Mouse (Mus musculus): ENCODE results near the gene Gm10334.
"Not testable (repeated sequence)": the region's sequence is repeated elsewhere in the genome, so short reads cannot be mapped to it uniquely, and the experiment has no call there.

DNA sequence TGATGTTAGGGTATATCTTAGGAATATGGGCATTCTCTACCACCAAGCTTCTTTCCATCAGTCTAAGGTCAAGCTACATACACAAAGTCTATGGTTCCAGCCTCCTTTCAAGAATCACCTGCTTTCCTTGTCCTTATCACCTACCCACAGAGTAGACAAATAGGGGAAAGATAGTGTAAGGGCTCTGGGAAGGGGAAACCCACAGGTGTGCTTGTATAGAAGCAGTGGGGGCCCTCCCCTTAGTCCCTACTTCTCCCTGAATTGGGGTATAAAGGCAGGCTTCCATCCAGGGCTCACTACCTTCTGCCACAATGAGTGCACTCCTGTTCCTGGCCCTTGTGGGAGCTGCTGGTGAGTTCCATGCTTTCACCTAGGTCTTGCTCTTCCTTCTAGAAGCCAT lies 12.7 kb upstream of the Gm10334 start, which contains the start of gene Prss1:
- not testable (repeated sequence) for TF ChIP-seq CTCF (IDR thresholded peaks at IDR 0.05; ENCODE audit: control insufficient read depth, insufficient read depth, insufficient replicate concordance, low read depth, low read length); POLR2A (IDR thresholded peaks at IDR 0.05; ENCODE audit: control insufficient read depth, low read depth, low read length)

Measured in testis, adult 2 months (tissue).